Mouse (Mus musculus) liver, adult (tissue): ENCODE results near the gene Gm12800.
"Not testable (repeated sequence)": the region's sequence is repeated elsewhere in the genome, so short reads cannot be mapped to it uniquely, and the experiment has no call there.

Experiments used
- GATA4 ChIP-seq: IDR thresholded peaks from 2 replicates; pipeline ENCODE4 v1.6.1; 2014; ENCODE audit warnings: mild to moderate bottlenecking, low read length; ENCODE audit not compliant: insufficient replicate concordance

Gene Gm12800

GRCm38 (mm10) chr4:101908821-101909220 is at the start of gene Gm12800:
Gm12800 (plus strand) TSS chr4:101909121.
- TF ChIP-seq GATA4, result not testable (repeated sequence)

- no peak for TF ChIP-seq GATA4
Observed at GRCm38 (mm10) chr4:101860873-101861272, 48.0 kb upstream of the Gm12800 start.

DNA sequence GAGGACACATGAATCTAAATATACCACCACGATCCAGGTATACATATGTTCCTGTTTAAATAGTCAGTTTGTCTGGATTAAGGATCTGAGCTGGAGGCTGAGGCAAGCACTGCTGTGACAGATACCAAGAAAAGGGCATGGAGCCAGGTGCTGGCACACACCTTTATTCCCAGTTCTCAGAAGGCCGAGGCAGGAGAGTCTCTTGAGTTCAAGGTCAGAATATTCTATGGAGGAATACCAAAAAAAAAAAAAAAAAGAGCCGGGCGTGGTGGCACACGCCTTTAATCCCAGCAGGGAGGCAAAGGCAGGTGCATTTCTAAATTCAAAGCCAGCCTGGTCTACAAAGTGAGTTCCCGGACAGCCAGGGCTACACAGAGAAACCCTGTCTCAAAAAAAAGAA is 46.6 kb upstream of the Gm12800 start:
- TF ChIP-seq GATA4, result no peak

GRCm38 (mm10) chr4:101883641-101884040 is 25.3 kb upstream of the Gm12800 start:
- TF ChIP-seq GATA4, result no peak

- TF ChIP-seq GATA4, result no peak
Observed at GRCm38 (mm10) chr4:101889377-101889776, 19.5 kb upstream of the Gm12800 start.

DNA sequence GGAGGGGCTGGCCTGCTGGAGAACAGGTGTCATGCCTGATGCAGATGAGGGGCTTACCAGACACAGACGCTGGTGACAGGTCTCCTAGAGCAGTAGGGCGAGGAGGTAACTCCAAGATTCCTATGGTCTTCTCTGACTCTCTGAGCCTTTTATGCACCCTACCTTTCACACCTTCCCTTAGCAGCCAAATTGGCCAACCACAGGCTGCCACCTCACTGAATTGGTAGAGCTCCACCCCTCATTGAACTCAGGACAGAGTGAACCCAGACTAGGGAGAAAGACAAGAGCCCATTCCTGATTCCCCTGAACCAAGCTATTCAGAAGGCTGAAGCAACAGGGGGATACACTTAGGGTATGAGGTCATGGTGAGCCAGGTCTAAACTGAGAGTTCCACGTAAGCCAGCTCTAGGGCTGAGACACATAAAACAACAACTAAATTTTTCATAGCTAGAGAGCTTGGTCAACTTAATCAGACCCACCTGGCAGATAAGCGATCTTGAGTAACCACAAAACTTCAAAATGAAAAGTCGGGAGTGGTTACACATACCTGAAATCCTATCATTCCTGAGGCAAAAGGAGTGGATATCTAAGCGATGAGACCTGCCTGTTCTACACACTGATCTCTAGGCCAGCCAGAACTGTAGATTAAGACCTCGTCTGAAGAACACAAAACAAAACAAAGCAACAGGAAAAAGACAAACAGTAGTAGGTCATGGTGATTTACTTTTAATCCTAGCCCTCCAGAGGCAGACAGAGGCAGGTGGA is 15.1 kb upstream of the Gm12800 start, which contains the start of gene C130073F10Rik:
C130073F10Rik (minus strand) TSS at position 134 of the 765 bp plus-strand sequence.
- TF ChIP-seq GATA4, result no peak

DNA sequence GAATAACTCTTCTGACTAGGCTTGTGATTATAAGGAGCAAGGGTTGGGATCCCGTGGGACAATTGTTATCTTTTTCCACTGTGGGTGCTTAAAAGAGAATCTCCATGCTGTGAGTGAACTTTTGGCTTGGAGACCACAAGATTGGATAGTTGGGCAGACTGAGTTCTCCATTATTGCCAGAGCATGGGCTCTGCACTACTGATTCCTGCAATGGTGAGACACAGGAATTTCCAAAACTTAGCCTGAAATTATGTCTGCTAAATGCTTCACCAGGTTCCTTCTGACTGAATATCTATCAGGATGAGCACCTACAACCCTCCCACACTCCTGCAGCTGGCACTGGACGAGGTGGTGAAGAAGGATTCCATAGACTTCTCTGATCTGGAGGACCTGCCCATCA is 31.2 kb downstream of the Gm12800 start, which contains the start of gene Gm12794:
Gm12794 (plus strand) TSS at position 301 of the 400 bp plus-strand sequence.
- TF ChIP-seq GATA4, result not testable (repeated sequence)
